Mouse (Mus musculus) erythroblast, embryonic 14.5 days (primary cell): Measurements from ENCODE around the gene Megf9. TPM values are rescaled to one million over a fixed set of nuclear protein-coding genes. Genes with fewer than 3 reads are reported as not detected.
A peak's percentile ranks its signal among the peaks of the same experiment; 100 is the strongest.

ENCODE experiments used
- H3K27me3 ChIP-seq: 2 replicates; pipeline ENCODE4 v1.6.1; 2012; ENCODE audit warnings: inconsistent platforms; ENCODE audit not compliant: control insufficient read depth
- H3K36me3 ChIP-seq: 2 replicates; pipeline ENCODE4 v1.6.1; 2012; ENCODE audit warnings: mild to moderate bottlenecking, inconsistent platforms; ENCODE audit not compliant: control insufficient read depth
- H3K4me1 ChIP-seq: 2 replicates; pipeline ENCODE4 v1.6.1; 2012; ENCODE audit warnings: inconsistent platforms; ENCODE audit not compliant: control insufficient read depth
- H3K4me3 ChIP-seq: replicated peaks from 2 replicates; pipeline ENCODE3; 2012; ENCODE audit warnings: moderate library complexity, mild to moderate bottlenecking, inconsistent platforms
- H3K9me3 ChIP-seq: 2 replicates; pipeline ENCODE4 v1.6.1; 2012; ENCODE audit warnings: low read length, inconsistent platforms, mixed read lengths; ENCODE audit not compliant: control insufficient read depth
- GATA1 ChIP-seq: IDR thresholded peaks from 2 replicates; pipeline ENCODE4 v1.6.1; 2012; ENCODE audit warnings: low read length, inconsistent platforms, mixed read lengths
- TAL1 ChIP-seq: IDR thresholded peaks from 3 replicates; pipeline ENCODE4 v1.6.1; 2012; ENCODE audit warnings: low read length, inconsistent platforms, mixed read lengths
- polyA plus RNA-seq: library from polyadenylated mRNA; stranded (reverse); fragments of >175 nt; gene quantifications from 2 replicates; pipeline ENCODE4 v1.2.3, GENCODE M21; 2012

Gene Megf9
- polyA plus RNA-seq, 1 experiment = 0.99 TPM

DNA sequence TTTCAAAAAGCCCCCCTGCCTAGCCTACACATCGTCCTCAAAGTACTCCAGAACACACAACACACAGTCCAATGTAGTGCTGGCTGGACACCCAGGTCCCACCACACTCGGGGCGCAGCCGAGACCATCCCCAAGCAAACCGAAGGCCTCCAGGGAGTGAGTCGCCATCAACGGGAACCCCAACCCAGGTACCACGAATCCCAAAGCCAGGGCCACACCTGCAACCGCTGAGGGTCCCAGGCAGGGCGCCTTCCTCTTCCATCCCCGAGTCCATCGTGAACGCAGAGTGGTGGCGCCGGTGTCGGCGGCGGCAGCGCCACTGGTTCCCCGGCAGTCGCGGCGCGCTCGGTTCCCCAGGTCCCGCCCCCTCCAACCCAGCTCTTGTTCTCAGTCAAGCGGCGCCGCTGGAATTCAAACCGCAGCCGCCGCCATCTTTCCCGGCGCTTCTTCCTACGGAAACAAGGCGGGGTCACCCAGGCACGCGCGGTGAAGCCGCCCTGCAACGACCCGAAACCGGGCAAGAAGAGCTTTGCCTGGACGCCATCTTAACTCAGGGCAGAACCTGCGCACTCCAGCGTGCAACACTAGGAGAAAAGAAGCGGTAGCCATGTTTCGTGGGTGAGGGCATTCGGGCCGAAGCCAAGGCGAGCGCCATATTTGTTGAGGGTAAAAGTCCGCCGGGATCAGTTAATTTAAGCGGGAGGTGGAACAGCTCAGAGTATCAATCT, 124.6 kb downstream of the Megf9 start, which contains the start of gene Cdk5rap2:
TSS of gene Cdk5rap2 (minus strand) at position 450 of the 728 bp plus-strand sequence.
- TF ChIP-seq TAL1 (no peak), GATA1 (no peak)
- peaks cover 28% of the 10 kb centered on the region for H3K4me1 ChIP-seq
- no peaks in the 10 kb centered on the region for H3K9me3 ChIP-seq
- peaks cover 2% of the 10 kb centered on the region; the same call in 1 of the 2 replicates for H3K27me3 ChIP-seq
- peak within 1 kb of the TSS; percentile 88 for H3K4me3 ChIP-seq
- H3K36me3 ChIP-seq = peaks cover 9% of the 10 kb centered on the region

DNA sequence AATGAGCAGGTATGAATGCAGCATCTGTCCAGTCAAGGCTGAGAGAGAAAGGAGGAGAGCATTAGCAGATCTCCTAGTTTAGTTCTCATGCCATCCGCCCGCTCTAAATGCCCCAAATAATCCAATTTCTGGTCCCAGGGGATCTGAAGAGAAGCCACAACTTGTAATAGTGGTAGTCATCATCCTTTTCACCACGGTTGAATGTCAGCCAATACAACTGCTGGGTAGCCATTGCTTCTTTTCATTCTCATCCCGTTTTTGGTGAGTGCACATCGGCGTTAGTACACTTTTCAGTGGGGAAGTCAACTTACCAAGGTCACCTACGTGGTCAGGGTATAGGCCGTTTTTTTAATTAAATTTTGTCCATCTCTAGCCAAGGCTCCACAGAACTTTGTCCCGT, 125.3 kb downstream of the Megf9 start:
- Histone ChIP-seq H3K36me3 (peaks cover 15% of the 10 kb centered on the region), H3K4me3 (peak overlapping the region; percentile 88), H3K27me3 (0 out of 2 replicates have a peak, but pooled peaks cover 2% of the 10 kb centered on the region), H3K4me1 (peaks cover 28% of the 10 kb centered on the region), H3K9me3 (no peaks in the 10 kb centered on the region)
- TF ChIP-seq TAL1 = no peak
- no peak for TF ChIP-seq GATA1

DNA sequence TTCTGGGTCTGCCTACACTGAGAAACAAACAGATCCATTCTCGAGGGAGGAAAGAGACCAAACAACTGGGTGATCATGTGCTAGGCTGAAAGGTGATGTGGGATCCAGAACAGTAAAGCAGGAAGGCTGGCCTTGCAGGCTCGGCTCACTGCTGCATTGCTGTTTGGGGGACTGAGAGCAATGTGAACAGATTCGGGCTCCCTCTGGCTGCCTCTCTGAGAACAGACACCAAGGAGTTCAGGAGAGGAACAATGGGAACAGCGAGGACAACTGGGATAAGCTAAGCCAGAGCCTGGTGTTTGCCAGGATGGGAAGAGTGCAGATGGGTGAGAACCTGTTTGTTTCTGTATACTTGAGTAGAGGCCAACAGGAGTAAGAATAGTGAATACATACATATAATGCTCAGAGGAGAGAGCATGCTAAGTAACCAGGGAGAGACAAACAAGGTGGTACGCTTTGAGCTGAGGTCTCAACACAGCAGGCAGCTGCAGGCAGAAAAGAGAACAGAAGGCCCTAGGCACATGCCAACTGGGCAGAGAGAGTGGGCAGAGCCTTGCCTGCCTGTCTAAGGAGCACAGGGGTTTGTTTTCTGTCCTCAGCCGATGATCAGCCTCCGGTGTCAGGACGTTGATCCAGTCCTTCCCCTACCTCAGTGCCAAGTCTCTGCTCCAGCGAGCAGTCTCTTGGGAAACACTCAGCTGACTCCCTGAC, 132.5 kb downstream of the Megf9 start:
- TF ChIP-seq TAL1 (no peak), GATA1 (no peak)
- H3K36me3 ChIP-seq = peaks cover 67% of the 10 kb centered on the region
- H3K4me1 ChIP-seq = no peaks in the 10 kb centered on the region; the same call in 1 of the 2 replicates

DNA sequence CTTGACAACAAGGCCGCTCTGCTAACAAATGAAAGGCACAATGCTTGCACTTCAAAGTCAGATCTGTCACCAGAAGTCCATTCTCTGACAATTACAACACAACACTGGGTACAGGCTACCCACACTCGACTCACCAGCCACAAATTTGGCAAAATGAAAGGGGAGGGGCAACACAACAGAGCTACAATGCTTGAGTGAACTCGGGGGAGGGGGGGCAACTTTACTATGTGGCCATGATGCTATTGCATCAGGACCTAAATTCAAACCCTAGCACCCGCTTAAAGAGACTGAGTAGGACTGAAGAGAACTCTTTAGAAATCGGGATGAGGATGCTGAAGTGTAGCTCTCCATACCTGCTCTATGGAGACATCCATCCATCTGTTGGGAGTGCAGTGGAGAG, 135.3 kb downstream of the Megf9 start:
- peaks cover 69% of the 10 kb centered on the region for H3K36me3 ChIP-seq

More for the DNA sequence above, 132.5 kb downstream of the Megf9 start:
- no peaks in the 10 kb centered on the region for H3K27me3 ChIP-seq
- no peaks in the 10 kb centered on the region for H3K9me3 ChIP-seq
- no peak overlapping the region for H3K4me3 ChIP-seq

DNA sequence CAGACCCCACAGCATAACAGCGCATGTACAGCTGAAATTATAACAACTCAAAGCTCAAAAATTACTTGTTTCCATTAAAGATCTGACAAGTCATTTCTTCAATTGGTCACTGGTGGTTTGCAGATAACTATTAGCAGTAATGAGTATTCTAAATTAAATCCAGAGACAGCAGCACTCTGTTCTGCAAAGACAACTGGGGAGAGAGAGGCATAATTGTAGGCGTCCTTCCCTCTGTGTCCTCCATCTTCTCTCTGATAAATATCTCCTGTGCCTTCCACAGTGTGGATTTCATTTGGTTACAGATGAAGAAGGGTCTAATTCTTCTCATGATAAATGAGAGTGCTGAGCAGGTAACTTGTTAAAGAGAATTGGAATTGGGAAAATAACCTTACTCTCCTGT, 135.7 kb downstream of the Megf9 start:
- TF ChIP-seq TAL1 = no peak
- no peak for TF ChIP-seq GATA1
- Histone ChIP-seq H3K36me3 (peaks cover 68% of the 10 kb centered on the region), H3K4me3 (no peak overlapping the region), H3K9me3 (no peaks in the 10 kb centered on the region), H3K27me3 (no peaks in the 10 kb centered on the region), H3K4me1 (no peaks in the 10 kb centered on the region)

More for the DNA sequence above, 135.3 kb downstream of the Megf9 start:
- Histone ChIP-seq H3K4me3 (no peak overlapping the region), H3K4me1 (no peaks in the 10 kb centered on the region), H3K27me3 (no peaks in the 10 kb centered on the region), H3K9me3 (no peaks in the 10 kb centered on the region)
- TF ChIP-seq TAL1 (no peak), GATA1 (no peak)

DNA sequence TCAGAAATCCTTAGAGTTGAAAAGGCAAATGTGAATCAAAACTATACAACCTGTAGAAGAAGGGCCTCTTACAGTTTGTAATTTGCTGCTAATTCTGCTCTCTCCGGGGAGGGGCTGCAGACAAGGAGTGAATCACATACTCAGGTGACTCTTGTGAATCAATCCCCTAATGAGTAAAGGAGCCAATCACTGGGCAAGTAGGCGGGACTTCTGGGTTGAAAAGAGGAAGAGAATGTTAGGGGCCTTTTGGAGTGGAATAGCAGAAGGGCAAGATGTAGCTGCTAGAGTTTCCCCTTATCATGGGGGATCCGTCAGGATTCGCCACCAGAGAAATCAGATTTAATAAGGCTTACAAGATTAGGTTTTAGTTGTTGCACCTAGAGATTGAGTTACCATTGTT, 136.7 kb downstream of the Megf9 start:
- Histone ChIP-seq H3K4me1 (no peaks in the 10 kb centered on the region), H3K9me3 (no peaks in the 10 kb centered on the region), H3K36me3 (peaks cover 62% of the 10 kb centered on the region), H3K4me3 (no peak overlapping the region), H3K27me3 (no peaks in the 10 kb centered on the region)
- TF ChIP-seq GATA1 = no peak
- TF ChIP-seq TAL1 = no peak

DNA sequence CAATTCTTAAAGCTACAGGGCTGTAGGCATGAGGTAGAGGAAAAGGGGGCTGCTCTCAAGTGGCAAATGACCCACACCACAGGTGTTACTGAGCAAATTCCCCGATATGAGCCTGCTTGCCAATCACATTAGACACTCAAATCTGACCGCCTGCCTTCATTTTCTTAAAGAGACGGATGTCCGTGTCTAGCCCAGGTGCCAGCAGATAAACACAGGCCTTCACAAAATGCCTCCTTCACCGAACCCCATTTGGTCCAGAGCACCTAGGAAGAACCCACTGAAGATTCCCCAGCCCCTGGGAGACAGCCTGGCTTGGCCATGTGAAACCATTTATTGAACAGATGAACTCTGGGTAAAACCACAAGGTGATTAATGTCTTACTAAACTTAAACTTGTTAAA, 138.1 kb downstream of the Megf9 start:
- Histone ChIP-seq H3K4me3 (no peak overlapping the region), H3K27me3 (no peaks in the 10 kb centered on the region), H3K9me3 (no peaks in the 10 kb centered on the region), H3K36me3 (peaks cover 58% of the 10 kb centered on the region), H3K4me1 (no peaks in the 10 kb centered on the region)
- TF ChIP-seq TAL1 = no peak
- TF ChIP-seq GATA1 = no peak

DNA sequence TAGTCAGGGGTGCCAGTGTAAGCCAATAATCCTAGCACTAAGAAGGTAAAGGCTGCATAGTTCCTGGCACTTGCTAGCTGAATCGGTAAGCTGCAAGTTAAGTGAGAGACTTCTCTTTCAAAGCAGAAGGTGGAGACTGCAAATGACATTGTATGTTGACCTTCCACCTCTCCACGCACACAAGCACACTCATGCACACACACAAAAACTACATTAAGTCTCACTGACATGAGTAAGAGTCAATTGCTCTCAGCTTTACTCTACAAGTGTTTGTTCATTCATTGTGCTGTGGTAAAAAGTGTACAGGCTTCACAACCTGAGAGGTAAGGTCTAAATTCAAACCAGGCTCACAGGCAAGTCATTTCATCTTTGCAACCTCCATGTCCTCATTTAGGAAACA, 140.1 kb downstream of the Megf9 start:
- H3K9me3 ChIP-seq = no peaks in the 10 kb centered on the region
- TF ChIP-seq GATA1 (no peak), TAL1 (no peak)
- H3K4me1 ChIP-seq = no peaks in the 10 kb centered on the region
- H3K36me3 ChIP-seq = peaks cover 42% of the 10 kb centered on the region
- H3K4me3 ChIP-seq = no peak overlapping the region
- H3K27me3 ChIP-seq = no peaks in the 10 kb centered on the region

DNA sequence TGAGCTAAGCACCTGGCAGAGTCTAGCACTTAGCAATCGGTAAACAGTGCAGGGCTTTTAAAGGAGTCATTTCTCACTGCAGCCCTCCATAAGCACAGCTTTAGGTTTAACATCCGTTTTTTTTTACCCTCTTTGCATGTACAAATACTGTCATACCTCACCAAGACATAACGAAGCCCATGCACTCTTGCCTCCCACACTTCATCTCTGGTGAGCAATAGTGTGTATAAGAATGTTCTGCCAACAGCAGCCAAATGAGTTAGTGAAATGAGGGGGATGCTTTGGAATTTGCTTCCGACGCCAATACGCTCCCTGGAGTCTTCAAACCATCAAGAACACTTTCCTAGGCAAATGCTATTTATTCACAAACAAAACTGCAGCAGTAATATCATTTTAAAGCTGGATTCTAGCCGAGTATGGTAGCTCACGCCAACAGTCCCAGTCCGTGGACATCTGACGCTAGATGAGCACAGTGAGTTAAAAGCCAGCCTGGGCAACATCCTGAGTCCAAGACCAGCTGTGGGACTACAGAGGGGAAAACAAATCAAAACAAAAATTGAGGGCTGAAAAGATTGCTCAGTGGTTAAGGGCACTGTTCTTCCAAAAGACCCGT, 142.9 kb downstream of the Megf9 start:
- no peaks in the 10 kb centered on the region for H3K27me3 ChIP-seq
- H3K4me3 ChIP-seq = no peak overlapping the region
- H3K9me3 ChIP-seq = no peaks in the 10 kb centered on the region
- H3K4me1 ChIP-seq = no peaks in the 10 kb centered on the region
- no peak for TF ChIP-seq GATA1
- no peak for TF ChIP-seq TAL1
- H3K36me3 ChIP-seq = peaks cover 25% of the 10 kb centered on the region
